Mouse (Mus musculus) spleen, adult 18-20 months (tissue): ENCODE results near the gene Homer1.
A peak's percentile ranks its signal among the peaks of the same experiment; 100 is the strongest.

ENCODE experiments used
- DNase-seq, 2 experiments: peaks; one replicate each; pipeline ENCODE4 v3.0.0; 2022; ENCODE audit warnings: mixed read lengths in 2 of 2

Homer1 gene

DNA sequence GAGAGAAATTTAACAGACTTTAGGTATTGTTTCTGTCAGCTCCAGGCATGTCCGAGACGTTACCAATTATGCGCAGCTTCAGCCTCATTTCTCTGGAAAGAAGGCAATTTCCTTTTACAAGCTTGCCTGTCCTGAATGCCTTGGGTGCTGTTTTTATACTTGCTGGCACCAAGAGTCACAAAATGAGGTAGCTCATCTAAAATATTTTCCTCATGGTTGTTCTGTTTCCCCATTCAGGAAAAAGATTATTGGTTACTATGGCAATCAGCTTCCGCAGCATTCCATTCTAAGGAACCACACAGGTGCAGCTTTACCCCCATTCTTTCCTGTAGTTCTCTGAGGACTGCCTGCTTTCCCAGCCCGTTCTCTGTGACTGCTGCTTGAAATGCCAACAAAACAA is at the start of gene Homer1:
TSS of gene Homer1 (plus strand) at position 320 of the 400 bp plus-strand sequence.
- no peak for DNase-seq

DNA sequence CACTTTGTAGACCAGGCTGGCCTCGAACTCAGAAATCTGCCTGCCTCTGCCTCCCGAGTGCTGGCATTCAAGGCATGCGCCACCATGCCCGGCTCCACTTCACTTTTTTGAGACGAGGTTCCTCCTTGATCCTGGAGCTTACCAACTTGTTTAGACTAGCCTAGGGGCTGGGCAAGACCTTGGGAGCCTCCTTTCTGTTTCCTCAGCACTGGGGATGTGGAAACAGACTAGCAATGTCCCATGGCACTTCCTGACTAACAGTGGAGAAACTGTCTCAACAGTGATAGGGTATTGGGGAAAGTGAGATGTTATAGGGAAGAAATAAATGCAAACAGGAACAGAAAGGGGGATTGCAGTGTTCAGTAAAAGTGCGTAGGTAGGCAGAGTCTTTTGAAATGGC is 47.7 kb upstream of the Homer1 start:
- no peak for DNase-seq

DNA sequence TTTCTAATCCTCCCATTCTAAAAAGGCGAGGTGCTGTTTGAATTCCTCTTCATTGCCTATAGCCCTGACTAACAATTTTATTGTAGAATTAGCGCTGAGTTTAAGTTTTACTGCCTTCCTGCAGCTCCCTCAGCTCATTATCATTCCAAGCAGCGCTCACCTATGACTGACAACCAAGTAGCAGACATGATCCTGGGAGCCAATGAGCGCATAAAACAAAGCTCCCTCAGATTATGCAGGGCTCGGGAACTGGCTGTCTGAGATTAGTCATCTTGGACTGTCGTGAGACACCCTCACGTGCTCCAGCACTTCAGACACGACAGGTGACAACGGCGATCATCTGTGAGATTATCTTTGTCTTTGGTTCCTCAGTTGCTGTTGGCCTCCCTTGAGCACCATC is 47.3 kb upstream of the Homer1 start:
- DNase-seq = no peak

DNA sequence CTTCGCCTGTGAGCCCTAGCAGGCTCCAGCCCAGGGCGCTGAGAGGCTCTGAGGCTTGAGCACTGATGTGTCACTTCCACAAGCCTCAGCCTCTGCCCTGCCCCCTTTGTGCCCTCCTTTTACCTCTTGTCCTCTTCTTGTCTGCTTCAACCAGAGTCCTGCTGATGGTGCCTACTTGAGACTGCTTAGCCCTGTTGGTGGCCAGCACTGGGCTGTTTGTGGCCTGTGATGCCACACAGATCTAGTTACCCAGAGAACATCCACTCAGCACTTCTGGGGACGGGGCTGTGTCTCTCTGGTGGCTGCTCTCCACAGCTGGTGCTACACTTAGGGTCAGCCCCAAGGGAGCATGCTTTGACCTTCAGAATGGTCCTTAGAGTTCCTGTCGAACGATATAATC is 46.5 kb upstream of the Homer1 start:
- DNase-seq = no peak

DNA sequence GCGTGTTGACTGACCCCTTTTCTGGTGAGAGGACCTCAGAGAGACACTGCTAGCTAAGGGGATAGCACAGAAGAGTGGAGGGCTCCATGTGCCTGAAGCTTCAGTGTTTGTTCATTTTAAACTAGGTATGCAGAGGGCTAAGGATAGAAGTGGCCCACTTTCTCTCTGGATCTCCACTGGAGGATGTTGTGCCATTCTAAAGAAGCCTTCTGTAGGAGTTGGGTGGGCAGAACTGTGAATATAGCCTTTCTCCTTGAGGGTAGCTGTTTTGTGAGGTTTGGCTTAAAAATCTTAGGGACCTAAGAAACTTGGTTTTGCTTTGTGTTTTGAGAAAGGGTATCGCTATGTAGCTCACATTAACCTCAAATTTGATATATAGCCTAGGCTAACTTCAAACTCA is 32.3 kb upstream of the Homer1 start:
- DNase-seq = no peak

DNA sequence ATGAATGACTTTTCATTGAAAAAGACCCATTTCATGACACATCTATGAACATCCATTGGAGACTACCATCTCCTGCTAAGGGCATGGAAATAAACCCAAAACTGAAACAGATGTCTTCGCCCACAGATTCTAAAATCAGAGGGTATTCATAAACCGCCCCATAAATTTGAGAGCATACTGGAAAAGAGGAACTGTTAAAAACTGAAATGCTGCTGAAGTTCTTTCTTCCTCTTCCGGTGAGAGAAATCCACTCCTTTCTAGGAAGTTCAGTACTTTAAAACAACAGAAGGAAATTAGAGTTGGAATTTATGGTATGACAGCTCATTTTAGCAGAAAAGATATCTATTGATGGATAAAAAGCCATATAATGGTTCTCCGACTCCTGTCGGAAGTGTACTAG is 1.1 kb downstream of the Homer1 start:
- no peak for DNase-seq

DNA sequence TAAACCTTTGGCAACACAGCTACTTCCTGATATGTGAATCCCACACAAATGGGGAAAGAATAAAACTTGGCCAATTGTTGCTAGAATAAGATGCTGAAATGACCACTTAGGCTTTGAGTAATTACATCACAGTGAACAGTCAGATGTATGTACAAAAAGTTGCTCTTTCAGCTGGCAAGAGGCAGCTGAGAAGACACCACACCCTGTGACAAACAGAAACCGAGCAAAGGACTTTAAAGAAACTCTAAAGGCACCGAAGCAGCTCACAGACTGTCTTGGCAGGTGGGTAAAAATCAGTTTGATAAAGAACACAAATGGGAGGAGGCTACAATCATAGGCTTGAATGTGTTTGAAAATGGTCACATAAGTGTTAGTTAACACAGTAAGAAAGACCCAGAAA is 1.6 kb downstream of the Homer1 start:
- DNase-seq = no peak

DNA sequence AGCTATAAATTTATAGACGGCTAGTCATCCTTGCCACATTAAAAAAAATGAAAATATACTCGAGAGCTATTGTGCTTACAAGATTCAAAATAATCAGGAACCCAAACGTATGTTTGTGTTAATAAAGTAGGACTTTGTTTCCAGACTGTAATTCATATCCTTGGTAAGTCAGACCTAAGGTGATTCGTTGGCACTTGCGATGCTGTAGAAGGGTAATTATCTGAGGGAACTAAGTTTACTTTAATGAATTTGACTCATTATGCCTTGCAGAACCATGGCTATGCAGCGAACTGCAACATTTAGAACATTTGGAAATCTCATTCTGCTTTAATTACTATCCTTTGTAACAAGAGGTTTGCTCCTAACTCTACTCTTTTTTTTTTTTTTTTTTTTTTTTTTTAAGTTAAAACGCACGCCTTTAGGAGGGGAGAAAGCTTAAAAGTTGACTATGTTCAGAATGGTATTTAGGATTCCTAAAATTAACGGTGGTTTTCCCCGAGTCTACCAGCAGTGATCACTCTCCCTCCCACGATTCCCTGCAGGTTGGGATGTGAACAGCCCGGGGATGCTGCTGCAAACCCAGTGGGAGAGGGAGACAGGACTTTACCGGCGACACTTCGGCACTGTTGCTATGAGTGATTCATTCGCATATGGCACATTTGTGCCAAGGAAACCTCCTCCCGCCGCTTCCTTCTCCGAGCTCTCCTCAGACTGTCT is 3.6 kb downstream of the Homer1 start:
- no peak for DNase-seq

DNA sequence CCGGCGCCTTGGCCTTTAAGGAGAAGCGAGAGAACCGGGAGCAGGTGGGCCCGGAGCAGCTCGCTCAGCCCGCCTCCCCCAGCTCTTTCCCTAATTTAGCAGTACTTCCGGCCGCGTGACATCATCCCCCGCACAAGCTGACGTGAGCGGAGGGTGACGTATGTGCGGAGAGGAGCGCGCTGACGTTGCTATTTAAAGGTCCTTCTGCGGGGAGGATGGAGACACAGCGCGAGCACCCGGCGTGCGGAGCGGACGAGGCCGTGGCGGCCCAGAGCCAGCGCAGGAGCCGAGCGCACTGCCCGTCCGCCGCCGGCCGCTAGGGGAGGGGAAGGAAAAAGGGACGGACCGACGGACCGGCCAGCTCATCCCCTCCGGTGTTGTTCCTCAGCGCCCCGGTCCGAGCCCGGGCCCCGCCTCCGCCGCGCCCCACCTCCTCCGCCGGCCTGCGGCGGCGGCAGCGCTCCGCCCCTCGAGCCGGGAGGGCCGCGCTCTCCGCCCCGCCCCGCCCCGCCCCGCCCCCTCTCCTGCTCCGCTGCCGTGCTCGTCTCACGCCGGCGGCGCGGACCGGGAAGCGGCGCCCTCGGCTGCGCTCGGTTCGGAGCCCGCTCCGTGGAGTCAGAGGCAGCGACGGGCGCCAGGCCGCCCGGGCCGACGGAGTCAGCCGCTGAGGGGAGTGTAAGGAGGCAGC is 4.3 kb downstream of the Homer1 start:
- DNase-seq = peak; percentile 93 to 95

DNA sequence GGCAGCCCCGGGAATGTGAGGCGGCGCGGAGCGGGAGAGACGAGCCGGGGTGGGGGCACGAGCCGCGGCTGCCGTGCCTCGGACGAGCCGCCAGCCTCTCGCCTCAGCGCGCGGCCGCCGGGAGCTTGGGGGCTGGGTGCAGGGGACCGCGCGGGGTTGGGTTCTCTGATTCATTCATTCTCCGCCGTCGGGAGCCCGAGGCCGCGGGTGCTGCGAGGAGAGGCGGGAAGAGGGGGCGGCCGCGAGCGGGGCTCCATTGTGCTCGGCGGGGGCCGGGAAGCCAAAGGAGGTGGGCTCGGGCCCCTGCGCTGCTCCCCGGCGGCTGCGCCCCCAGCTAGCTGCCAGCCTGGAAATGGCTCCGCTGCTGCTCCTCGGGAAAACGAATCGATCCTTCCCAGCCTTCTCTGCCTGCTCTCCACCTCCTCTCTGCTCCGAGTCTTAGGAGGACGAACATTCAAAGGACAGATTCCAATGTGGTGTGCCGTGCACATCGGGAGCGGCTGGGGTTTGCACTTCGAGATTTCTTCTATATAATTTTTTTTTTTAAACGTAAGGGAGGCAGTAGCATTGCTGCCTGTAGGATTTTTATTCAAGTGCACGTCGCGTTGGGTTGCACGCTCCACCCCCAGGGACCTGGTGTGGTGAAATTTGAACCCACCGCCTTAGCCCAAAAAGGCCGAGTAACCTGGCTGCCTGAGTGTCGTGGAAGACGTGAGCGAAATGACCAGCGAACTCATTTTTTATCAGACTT is 5.0 kb downstream of the Homer1 start:
- DNase-seq = peak in 1 of 2 experiments; percentile 24

DNA sequence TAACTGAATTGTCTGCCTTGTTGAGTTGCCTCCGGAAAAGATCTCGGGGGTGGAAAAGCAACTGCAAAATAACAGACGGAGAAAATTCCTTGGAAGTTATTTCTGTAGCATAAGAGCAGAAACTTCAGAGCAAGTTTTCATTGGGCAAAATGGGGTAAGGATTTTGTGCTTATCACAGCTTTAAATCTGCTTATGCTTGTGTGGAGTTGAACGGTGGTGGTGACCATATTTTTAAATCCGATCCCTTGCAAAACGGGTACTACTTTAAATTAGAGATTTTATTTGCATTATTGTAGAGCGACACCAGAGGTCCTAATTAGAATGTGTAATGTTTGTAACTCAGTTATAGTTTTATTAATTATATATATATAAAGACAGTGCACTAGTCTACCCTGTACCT is 5.7 kb downstream of the Homer1 start:
- no peak for DNase-seq

DNA sequence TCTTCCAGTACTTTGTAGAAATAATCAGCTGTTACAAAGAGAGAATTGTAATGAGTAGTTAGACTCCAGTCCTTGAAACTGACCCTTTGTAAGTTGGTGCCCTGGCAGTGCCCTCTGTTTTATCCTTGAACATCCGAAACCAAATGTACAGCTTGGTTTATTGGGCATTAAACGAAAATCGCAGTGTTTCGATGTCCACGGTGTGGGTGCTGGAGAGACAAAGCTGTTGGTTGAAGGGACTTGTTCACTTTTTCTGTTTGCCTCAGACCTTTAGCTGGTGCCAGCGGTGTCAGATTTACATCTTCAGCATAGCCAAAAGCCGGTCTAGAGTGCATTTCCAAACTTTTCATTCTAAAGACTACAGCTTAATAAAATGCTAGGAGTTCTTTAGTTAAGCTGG is 6.2 kb downstream of the Homer1 start:
- no peak for DNase-seq

DNA sequence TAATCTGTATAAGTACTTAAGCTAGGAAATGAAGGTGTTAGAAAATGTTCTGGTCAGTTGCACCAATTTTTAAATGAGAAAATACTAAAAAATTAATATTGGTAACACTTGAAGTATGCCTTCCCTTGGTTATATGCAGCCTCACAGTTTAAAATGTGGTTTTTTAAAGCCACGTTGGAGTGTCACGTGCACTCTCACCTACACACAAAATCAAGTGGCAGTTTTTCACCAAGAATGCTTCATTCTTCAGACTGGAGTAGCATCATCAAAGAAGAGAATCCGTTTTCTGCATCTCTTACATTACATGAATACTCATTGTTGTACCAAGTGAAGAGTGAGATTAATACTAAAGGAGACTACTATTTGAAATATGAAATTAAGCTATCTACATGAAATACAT is 7.1 kb downstream of the Homer1 start:
- no peak for DNase-seq

DNA sequence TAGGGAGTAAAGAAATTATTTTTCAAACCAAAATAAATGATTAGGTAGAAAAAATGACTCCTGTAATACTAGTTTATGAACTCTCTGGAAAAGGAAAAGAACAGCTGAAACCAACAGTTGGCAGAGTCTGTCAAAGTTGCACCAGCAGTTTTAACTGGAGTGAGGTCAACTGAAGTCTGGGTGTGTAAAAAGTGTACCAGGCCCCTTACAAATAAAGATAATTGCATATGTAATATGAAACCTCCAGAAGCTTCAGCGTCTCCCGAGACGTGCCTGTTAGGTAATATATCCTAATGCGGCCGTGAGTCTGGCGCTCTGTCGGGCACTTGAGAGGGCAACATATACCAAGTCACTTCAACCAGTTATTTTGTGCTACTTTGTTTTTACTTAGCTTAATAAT is 8.3 kb downstream of the Homer1 start:
- no peak for DNase-seq

DNA sequence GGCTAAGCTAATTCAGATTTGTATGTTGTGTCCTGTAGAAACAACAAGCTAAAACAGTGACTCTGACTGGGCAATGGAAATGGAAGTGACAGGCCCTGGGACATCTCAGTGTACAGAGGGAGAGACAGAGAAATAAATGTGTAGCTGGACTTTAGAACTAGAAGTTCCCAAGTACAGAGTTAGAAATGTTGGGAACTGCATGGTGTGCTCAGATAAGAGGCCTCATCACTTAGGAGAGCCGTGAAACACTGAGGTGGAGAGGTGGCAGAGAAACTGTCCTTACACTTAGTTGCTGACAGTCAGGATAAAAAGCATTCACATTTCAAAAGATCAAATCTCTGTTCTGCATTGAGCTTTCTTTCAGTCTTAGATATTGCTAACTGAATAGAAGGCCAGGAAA is 9.9 kb downstream of the Homer1 start:
- no peak for DNase-seq

DNA sequence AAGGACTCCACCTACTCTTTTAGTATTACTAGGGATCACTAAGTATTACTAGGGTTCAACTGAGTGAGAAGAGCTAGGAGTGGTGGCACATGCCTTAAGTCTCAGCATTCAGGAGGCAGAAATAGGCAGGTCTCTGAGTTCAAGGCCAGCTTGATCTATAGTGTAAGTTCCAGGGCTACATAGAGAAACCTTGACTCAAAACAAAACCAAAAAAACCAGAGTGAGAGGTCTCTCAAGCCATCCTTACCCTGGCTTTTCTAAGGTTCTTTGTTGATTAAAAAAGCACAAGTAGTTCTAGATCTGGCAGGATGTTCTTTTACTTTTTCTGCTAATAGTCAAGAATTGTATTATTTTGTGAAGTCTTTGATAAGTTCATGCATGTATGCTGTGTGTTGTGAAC is 13.1 kb downstream of the Homer1 start:
- DNase-seq = no peak

DNA sequence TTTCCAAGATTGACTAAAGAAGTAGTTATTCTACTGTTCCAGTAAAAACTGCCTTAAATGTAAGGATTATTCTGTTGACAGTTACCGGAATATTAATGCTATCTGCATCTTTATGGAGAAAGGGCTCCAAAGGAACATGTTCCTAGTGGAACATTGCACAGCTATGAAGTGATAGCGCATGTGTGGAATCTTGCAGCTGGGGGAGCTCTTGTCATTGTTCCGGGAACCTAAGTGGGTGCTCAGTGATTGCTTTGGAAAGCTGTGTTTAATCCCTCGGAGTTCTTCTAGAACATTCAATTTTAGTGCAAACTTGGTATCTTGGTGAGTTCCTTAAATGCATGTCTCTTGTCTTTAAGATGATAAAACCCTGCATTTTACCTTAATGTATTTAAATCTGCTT is 14.9 kb downstream of the Homer1 start:
- no peak for DNase-seq

DNA sequence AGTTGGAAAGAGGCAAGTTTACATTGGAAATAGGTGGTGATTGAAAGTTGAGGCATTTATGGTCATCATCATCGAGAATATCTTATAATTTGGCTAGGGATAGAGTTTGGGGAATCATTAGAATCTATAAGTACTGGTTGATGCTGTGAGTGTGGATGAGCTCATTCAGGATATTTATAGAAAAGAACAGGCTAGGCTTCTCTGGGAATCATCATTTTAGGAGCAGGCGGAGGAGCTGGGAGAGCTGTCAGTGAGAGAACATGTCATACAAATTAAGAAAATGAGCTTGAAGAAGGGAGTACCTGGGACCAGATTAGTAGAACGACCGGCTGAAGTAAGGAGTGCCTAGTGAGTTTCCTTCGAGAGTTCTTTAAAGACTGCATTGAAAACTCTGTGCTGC is 20.7 kb downstream of the Homer1 start:
- no peak for DNase-seq

DNA sequence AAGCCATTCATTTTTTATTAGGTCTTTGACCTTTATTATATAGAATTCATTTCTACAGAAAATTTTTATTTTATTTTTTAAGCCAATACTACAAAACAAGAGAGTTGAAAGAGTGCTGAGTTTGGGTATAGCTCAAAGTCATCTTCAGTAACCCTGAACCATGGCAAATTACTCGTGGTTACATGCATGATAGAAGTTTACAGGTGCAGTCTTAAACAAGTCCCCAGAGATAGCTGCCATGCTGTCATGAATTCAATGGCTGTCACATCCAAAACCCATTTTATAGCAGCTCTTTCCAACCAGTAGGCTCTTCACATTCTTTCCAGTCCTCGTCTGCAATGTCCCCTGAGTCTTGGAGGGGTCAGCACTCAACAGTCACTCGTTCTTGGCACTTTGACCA is 26.9 kb downstream of the Homer1 start:
- DNase-seq = no peak

DNA sequence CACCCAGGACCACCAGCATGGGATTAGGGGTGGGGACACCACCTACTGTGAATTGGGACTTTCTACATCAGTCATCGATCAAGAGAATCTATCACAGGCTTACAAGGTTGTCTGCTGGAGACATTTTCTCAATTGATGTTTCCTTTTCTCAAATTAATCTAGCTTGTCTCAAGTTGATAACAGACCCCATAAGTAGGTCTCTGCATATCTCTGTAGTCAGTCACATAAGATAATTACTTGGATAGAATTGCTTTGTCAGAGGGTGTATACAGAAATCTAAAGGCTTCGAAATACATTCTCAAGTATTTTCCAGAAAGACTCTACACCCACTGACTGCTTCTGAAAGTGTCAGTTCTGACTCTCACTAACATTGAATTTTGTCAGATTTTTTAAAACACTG is 32.3 kb downstream of the Homer1 start:
- DNase-seq = no peak

DNA sequence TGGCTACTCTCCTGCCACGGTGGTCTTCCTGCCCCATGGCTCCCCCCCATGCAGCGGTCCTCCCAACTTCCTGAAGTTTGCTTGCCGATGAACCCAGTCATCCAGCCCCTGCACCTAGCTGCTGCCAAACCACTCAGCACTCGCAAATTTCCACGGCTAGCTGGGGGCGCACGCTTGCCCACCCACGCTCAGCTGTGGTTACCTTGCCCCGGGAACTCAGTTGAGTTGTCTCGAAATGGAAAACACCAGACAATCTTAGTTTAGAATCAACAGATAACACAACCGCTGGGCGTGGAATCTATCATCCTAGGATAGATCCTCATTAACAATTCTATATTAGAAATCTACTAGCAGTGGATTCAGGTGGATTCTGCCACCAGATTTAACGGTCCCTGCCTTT is 33.1 kb downstream of the Homer1 start:
- DNase-seq = no peak

DNA sequence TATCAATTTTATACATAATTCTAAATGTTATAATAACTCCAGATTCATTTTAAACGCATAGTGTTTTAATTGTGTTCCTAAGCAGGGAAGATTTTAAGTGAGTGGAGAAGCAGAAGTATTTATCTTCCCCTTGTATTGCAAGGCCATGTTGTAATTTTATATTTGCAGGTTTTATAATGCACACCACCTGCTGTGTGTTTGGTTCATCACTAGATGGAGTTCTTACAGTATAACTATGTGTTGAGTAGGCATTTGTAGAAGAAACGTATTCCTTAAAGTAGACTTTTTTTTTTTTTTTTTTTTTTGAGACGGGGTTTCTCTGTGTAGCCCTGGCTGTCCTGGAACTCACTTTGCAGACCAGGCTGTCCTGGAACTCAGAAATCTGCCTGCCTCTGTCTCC is 35.9 kb downstream of the Homer1 start:
- DNase-seq = no peak

DNA sequence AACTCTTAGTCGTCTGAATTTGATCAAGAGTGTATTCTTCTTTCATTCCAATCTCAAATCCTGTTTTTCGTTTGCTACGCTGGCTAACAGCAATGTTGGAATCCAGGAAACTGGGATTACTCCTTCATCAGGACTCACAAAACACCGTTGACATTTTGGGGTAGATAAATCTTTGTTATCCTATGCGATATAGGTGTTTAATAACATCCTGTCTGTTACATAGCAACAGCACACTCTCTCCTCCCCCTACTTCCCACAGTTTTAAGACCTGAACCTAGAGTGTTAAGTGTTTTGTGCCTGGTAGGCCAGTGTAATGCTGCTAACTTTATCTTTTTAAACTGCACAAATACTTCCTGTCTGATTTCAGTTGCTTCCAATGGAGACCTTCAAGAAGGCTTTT is 39.0 kb downstream of the Homer1 start:
- no peak for DNase-seq
